Mouse (Mus musculus) kidney, adult 2 months (tissue): ENCODE measurements at regions not wholly inside any gene's neighbourhood (a gene's known extent, or its start where the extent isn't known, plus 50 kb on each side); places are given as distances from the start of the nearest gene placed in this dataset.

ENCODE experiments used
- DNase-seq: peaks from one replicate; pipeline ENCODE4 v3.0.0; 2021
- H3K27ac ChIP-seq: fragments of 200-500 bp; 2 replicates; pipeline ENCODE4 v1.5.1; 2012; ENCODE audit warnings: low read depth, low read length, control low read depth, inconsistent platforms; ENCODE audit not compliant: insufficient read depth
- H3K27me3 ChIP-seq: fragments of 200-500 bp; replicated peaks from 2 replicates; pipeline ENCODE4 v1.6.1; 2012; ENCODE audit warnings: mild to moderate bottlenecking, moderate library complexity, low read length, inconsistent platforms; ENCODE audit not compliant: control insufficient read depth, insufficient read depth
- H3K36me3 ChIP-seq: fragments of 200-500 bp; 2 replicates; pipeline ENCODE4 v1.6.1; 2012; ENCODE audit warnings: mild to moderate bottlenecking, moderate library complexity, low read length, inconsistent platforms; ENCODE audit not compliant: control insufficient read depth, insufficient read depth
- H3K4me1 ChIP-seq: fragments of 200-500 bp; 2 replicates; pipeline ENCODE4 v1.6.1; 2011; ENCODE audit warnings: low read length; ENCODE audit not compliant: control insufficient read depth, insufficient read depth
- H3K4me3 ChIP-seq: fragments of 200-500 bp; 2 replicates; pipeline ENCODE4 v1.5.1; 2011; ENCODE audit warnings: mild to moderate bottlenecking, low read depth, low read length, control low read depth; ENCODE audit not compliant: insufficient read depth
- CTCF ChIP-seq: fragments of 200-500 bp; conservative IDR thresholded peaks from 2 replicates; pipeline ENCODE4 v1.5.1; 2011; ENCODE audit warnings: low read depth, mild to moderate bottlenecking, control low read depth, low read length, moderate library complexity, mixed read lengths; ENCODE audit not compliant: insufficient read depth, insufficient read length
- POLR2A ChIP-seq: fragments of 200-500 bp; IDR thresholded peaks from one replicate; pipeline ENCODE4 v1.6.1; 2011; ENCODE audit warnings: low read depth, low read length, control low read depth
- whole genome bisulfite sequencing: fragments of 180-500 bp; shearing (Covaris S2); methylation state at CpG from one replicate; pipeline ENCODE4 v1.1.7; 2018; 5-methylcytosine and 5-hydroxymethylcytosine counted together

GRCm38 (mm10) chr2:105525111-105525610, 126.0 kb upstream of the Rcn1 start:
- DNase-seq = peak; percentile 4
- Histone ChIP-seq H3K27me3 (no peaks in the 10 kb centered on the region; the same call in 1 of the 2 replicates), H3K4me3 (no peak overlapping the region), H3K36me3 (no peaks in the 10 kb centered on the region), H3K4me1 (no peaks in the 10 kb centered on the region), H3K27ac (no peak overlapping the region)
- TF ChIP-seq POLR2A = no peak
- TF ChIP-seq CTCF = no peak
- WGBS = 79% methylated on average over 7 of the region's 7 CpGs

DNA sequence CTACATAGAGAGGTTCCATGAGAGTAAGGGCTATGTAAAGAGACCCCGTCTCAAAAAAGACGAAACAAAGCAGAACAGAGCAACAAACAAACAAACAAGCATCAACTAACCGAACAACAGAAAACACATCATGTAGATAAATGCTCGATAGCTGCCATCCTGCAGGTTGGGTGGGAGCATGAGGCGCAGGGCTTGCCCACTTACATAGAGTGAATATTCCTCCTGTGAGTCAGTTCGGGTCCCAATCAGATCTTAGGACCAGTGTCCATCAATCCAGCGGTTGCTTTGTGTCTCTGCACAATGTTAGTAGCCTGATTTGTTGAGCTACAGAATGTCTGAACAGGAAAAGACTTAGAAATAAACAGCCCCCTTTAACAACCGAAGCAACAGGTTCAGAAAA, 129.4 kb upstream of the Rcn1 start:
- DNase-seq = no peak
- H3K36me3 ChIP-seq = no peaks in the 10 kb centered on the region
- WGBS = 93% methylated on average over 8 of the region's 8 CpGs
- H3K4me1 ChIP-seq = no peaks in the 10 kb centered on the region
- no peak overlapping the region for H3K4me3 ChIP-seq
- no peak for TF ChIP-seq POLR2A
- TF ChIP-seq CTCF = no peak
- no peaks in the 10 kb centered on the region; the same call in 1 of the 2 replicates for H3K27me3 ChIP-seq
- H3K27ac ChIP-seq = no peak overlapping the region

DNA sequence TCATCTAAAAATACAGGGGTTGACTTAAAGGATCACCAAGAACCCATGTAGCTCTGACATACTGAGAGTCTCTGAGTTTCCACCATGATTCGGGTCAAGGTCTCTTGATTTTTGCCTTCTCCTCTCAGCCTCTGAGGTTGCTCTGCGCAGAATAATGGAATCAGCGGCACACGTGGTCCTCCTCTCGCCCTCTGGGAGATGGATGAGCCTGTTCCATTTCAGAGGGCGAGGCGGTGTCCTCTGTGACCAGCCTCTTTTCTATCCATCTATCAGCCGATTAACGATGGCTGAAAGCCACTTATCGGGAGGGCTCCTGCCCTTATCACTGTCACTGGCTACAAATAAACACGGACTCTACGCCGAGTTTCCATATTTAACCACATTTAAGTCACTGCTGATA, 124.6 kb upstream of the Pax6 start:
- TF ChIP-seq CTCF (no peak), POLR2A (no peak)
- no peak overlapping the region for H3K4me3 ChIP-seq
- H3K36me3 ChIP-seq = no peaks in the 10 kb centered on the region
- no peak for DNase-seq
- 59% methylated on average over 13 of the region's 13 CpGs for WGBS
- no peaks in the 10 kb centered on the region for H3K27me3 ChIP-seq
- no peaks in the 10 kb centered on the region for H3K4me1 ChIP-seq
- no peak overlapping the region for H3K27ac ChIP-seq

- TF ChIP-seq CTCF = no peak
- TF ChIP-seq POLR2A = no peak
- Histone ChIP-seq H3K27me3 (no peaks in the 10 kb centered on the region; the same call in 1 of the 2 replicates), H3K27ac (no peak overlapping the region), H3K4me3 (no peak overlapping the region), H3K36me3 (no peaks in the 10 kb centered on the region), H3K4me1 (no peaks in the 10 kb centered on the region)
- no peak for DNase-seq
- 44% methylated on average over 2 of the region's 2 CpGs for WGBS
These were observed 116.6 kb upstream of the Pax6 start for GRCm38 (mm10) chr2:105552092-105552491.

DNA sequence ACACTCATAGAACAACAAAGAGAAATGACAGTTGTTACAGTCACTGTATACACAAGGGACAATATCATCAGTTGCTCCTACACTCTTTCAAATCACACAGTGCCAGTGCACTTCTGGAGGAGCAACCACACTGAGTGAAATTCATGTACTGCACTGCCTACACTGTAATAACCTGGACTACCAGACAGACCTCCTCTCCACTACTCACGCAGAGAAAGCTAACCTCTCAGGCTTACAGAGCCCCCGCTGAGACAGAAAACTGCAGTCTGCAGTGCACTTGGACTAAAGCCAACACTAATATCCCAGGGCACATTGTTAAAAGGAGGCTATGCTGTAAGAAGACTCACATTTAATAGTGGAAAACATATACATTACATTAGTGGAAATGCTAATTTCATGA, 81.9 kb upstream of the Pax6 start:
- H3K4me1 ChIP-seq = no peaks in the 10 kb centered on the region
- no peak for DNase-seq
- H3K4me3 ChIP-seq = no peak overlapping the region
- TF ChIP-seq POLR2A (no peak), CTCF (no peak)
- WGBS = 15% methylated on average over 2 of the region's 2 CpGs
- no peaks in the 10 kb centered on the region for H3K36me3 ChIP-seq
- no peaks in the 10 kb centered on the region; the same call in 1 of the 2 replicates for H3K27me3 ChIP-seq
- no peak overlapping the region for H3K27ac ChIP-seq

DNA sequence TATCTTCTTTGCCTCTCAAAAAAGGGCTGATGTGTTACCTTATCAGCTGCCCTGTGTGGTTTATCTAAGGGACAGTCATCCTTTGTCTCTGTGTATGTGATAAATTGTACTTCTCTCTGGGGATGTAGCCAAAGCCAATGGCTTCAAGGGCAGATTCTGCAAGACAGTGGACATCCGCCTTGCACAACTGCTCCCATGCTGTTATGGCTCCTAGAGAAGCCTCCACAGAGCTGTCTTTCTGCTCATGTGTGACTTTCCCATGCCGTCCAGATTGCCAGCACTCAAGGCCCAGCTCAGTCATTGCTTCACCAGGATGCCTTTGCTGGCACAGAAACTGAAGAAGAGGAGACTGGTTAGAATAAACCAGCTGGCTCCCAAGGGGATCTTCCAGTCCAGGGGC, 74.6 kb upstream of the Pax6 start:
- no peak overlapping the region for H3K4me3 ChIP-seq
- TF ChIP-seq CTCF (no peak), POLR2A (no peak)

DNA sequence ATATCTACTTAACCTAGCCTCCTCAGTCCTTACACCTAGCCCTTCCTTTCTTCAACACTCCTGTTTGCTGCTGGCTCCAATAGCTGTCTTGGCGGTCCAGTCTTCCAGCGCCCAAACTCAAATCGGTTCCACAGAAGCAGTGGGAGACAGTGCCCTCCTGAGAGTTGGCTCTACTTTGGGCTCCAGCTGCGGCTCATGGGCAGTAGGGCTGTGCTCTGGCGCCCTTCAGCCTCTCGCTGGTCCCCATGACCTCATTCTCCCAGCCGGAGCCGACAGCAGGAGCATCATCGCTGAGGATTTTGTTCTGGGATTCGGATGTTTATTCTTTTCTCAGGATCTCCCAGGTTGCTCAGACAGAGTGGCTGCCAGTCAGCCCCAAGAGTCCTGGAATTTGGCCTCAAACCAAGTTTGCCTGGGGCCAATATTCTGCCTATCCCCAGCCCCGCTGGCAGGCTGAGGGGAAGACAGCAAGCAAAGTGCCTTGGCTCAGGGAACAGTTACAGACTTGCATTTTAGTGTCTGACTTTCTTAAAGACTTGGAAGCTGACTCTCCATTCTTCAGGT, 64.1 kb upstream of the Pax6 start:
- WGBS = 66% methylated on average over 11 of the region's 11 CpGs
- no peak for DNase-seq

More for the DNA sequence above, 74.6 kb upstream of the Pax6 start:
- H3K36me3 ChIP-seq = no peaks in the 10 kb centered on the region
- H3K4me1 ChIP-seq = no peaks in the 10 kb centered on the region
- WGBS = 90% methylated on average over 2 of the region's 2 CpGs
- no peaks in the 10 kb centered on the region for H3K27me3 ChIP-seq
- H3K27ac ChIP-seq = no peak overlapping the region
- no peak for DNase-seq

More for the DNA sequence above, 64.1 kb upstream of the Pax6 start:
- TF ChIP-seq POLR2A = no peak
- Histone ChIP-seq H3K27me3 (no peaks in the 10 kb centered on the region), H3K4me3 (no peak overlapping the region), H3K27ac (no peak overlapping the region), H3K36me3 (no peaks in the 10 kb centered on the region), H3K4me1 (no peaks in the 10 kb centered on the region)
